Mouse (Mus musculus): ENCODE measurements at regions not wholly inside any gene's neighbourhood (a gene's known extent, or its start where the extent isn't known, plus 50 kb on each side); places are given as distances from the start of the nearest gene placed in this dataset.
A peak's percentile ranks its signal among the peaks of the same experiment; 100 is the strongest.

- Histone ChIP-seq H3K27me3 (0 out of 2 replicates have a peak, but pooled peaks cover 2% of the 10 kb centered on the region), H3K9me3 (no peaks in the 10 kb centered on the region), H3K4me3 (no peak overlapping the region), H3K9ac (no peak overlapping the region), H3K4me2 (replicated peaks) (no peak overlapping the region), H3K27ac (no peak overlapping the region; the same call in 1 of the 2 replicates), H3K4me1 (peaks cover 32% of the 10 kb centered on the region), H3K36me3 (no peaks in the 10 kb centered on the region)
- no peak for ATAC-seq (ENCODE audit: low FRiP score, low read depth)
- 61% methylated on average over 6 of the region's 6 CpGs for WGBS
Measured at GRCm38 (mm10) chr1:91714266-91714665, 87.0 kb upstream of the Twist2 start.

DNA sequence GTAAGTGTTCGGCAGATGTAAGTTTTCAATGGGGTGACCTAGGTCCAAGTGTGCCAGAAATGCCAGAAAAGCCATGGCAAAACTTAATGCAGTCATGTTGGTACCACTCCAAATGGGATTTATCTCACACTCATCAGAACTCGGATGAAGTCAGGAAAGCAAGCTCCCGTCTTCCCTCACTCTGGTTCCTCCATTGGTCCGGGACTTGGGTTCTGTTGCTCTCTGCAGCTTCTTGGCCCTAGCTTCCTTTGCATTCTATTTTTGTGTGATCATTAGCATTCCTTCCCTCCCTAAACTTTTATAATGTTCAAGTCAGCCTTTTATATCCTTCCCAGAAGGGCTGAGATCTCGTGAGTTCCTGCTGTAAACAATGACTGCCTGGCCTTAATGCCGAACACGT lies 85.9 kb upstream of the Twist2 start:
- WGBS = 54% methylated on average over 7 of the region's 7 CpGs
- Histone ChIP-seq H3K27ac (peak overlapping the region; percentile 63; the same call in 1 of the 2 replicates), H3K9me3 (no peaks in the 10 kb centered on the region), H3K9ac (no peak overlapping the region), H3K36me3 (no peaks in the 10 kb centered on the region), H3K4me3 (no peak overlapping the region), H3K4me1 (peaks cover 23% of the 10 kb centered on the region), H3K4me2 (replicated peaks) (no peak overlapping the region), H3K27me3 (0 out of 2 replicates have a peak, but pooled peaks cover 2% of the 10 kb centered on the region)
- no peak for ATAC-seq (ENCODE audit: low FRiP score, low read depth)

DNA sequence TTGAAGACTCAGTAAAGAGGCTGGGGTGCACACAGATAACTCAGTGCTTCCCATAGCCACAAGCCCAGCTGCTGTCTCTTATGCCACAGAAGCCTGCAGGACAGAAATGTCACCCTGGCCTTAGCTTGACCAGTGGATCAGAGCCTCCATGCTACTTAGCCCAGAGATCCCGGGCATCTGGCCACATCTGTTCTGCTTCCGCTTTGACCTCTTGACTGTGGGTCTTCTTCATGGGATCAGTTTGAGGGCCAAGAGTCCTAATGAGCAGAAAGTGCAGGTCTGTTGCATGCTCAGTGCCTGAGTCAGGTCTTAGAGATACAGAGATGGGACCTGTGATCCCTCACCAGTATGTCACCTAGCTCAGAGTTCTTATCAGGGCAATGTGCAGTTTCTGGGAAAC lies 85.5 kb upstream of the Twist2 start:
- ATAC-seq (ENCODE audit: low FRiP score, low read depth) = no peak
- Histone ChIP-seq H3K4me2 (replicated peaks) (no peak overlapping the region), H3K9ac (no peak overlapping the region), H3K36me3 (no peaks in the 10 kb centered on the region), H3K9me3 (no peaks in the 10 kb centered on the region), H3K27me3 (0 out of 2 replicates have a peak, but pooled peaks cover 2% of the 10 kb centered on the region), H3K27ac (peak overlapping the region; percentile 44; the same call in 1 of the 2 replicates), H3K4me3 (no peak overlapping the region), H3K4me1 (peaks cover 23% of the 10 kb centered on the region)
- WGBS = 75% methylated on average over 2 of the region's 2 CpGs

DNA sequence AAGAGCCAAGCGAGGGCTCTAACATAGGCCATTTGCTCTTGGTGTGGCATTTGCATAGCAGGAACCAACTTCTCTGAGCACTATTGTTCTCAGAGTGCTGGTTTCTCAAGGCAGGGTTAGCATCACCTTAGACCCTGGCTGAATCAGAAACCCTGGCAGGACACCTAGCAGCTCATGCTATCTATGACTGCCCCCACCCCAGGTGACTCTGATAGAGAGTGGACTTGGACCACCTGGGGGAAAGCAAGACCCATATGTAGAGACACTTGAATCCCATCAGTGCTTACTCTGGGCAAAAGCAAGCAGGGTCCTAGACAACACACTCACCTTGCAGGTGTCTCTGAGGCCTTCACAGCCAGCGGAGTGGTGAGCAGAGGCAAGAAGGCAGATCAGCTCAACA lies 84.4 kb upstream of the Twist2 start:
- Histone ChIP-seq H3K36me3 (no peaks in the 10 kb centered on the region), H3K27ac (no peak overlapping the region), H3K4me3 (no peak overlapping the region), H3K4me2 (replicated peaks) (no peak overlapping the region), H3K4me1 (peaks cover 23% of the 10 kb centered on the region), H3K9me3 (no peaks in the 10 kb centered on the region), H3K27me3 (0 out of 2 replicates have a peak, but pooled peaks cover 2% of the 10 kb centered on the region), H3K9ac (no peak overlapping the region)
- 95% methylated on average over 2 of the region's 2 CpGs for WGBS
- no peak for ATAC-seq (ENCODE audit: low FRiP score, low read depth)

- no peak overlapping the region for H3K4me2 ChIP-seq (replicated peaks)
- WGBS = 66% methylated on average over 8 of the region's 8 CpGs
- no peaks in the 10 kb centered on the region for H3K36me3 ChIP-seq
- no peak overlapping the region for H3K4me3 ChIP-seq
- no peaks in the 10 kb centered on the region for H3K9me3 ChIP-seq
- H3K27me3 ChIP-seq = 0 out of 2 replicates have a peak, but pooled peaks cover 2% of the 10 kb centered on the region
- no peak overlapping the region for H3K27ac ChIP-seq
- ATAC-seq (ENCODE audit: low FRiP score, low read depth) = no peak
- peaks cover 23% of the 10 kb centered on the region for H3K4me1 ChIP-seq
- no peak overlapping the region for H3K9ac ChIP-seq
Measured at GRCm38 (mm10) chr1:91717961-91718360, 83.3 kb upstream of the Twist2 start.

- H3K4me3 ChIP-seq = no peak overlapping the region
- H3K27ac ChIP-seq = no peak overlapping the region
- peaks cover 33% of the 10 kb centered on the region for H3K4me1 ChIP-seq
- no peaks in the 10 kb centered on the region for H3K36me3 ChIP-seq
- peaks cover 13% of the 10 kb centered on the region; the same call in 1 of the 2 replicates for H3K27me3 ChIP-seq
- no peaks in the 10 kb centered on the region for H3K9me3 ChIP-seq
- no peak overlapping the region for H3K4me2 ChIP-seq (replicated peaks)
- no peak overlapping the region for H3K9ac ChIP-seq
- no peak for ATAC-seq (ENCODE audit: low FRiP score, low read depth)
- 23% methylated on average over 11 of the region's 11 CpGs for WGBS
Measured at GRCm38 (mm10) chr1:91729246-91729645, 72.0 kb upstream of the Twist2 start.

GRCm38 (mm10) chr1:91730281-91730680 lies 71.0 kb upstream of the Twist2 start:
- H3K4me3 ChIP-seq = no peak overlapping the region
- peaks cover 13% of the 10 kb centered on the region; the same call in 1 of the 2 replicates for H3K27me3 ChIP-seq
- H3K9ac ChIP-seq = no peak overlapping the region
- H3K4me1 ChIP-seq = peaks cover 33% of the 10 kb centered on the region
- no peaks in the 10 kb centered on the region for H3K9me3 ChIP-seq
- WGBS = 82% methylated on average over 2 of the region's 2 CpGs
- H3K4me2 ChIP-seq (replicated peaks) = no peak overlapping the region
- ATAC-seq (ENCODE audit: low FRiP score, low read depth) = no peak
- H3K27ac ChIP-seq = no peak overlapping the region
- H3K36me3 ChIP-seq = no peaks in the 10 kb centered on the region

- no peaks in the 10 kb centered on the region for H3K9me3 ChIP-seq
- WGBS = 10% methylated on average over 13 of the region's 13 CpGs
- H3K27me3 ChIP-seq = peaks cover 13% of the 10 kb centered on the region; the same call in 1 of the 2 replicates
- H3K4me1 ChIP-seq = peaks cover 33% of the 10 kb centered on the region
- H3K4me2 ChIP-seq (replicated peaks) = 0 out of 2 replicates have a peak overlapping the region, but pooled peaks have one; percentile 4
- no peak overlapping the region; the same call in 1 of the 2 replicates for H3K9ac ChIP-seq
- H3K36me3 ChIP-seq = no peaks in the 10 kb centered on the region
- H3K4me3 ChIP-seq = no peak overlapping the region
- ATAC-seq (ENCODE audit: low FRiP score, low read depth) = no peak
- no peak overlapping the region for H3K27ac ChIP-seq
Measured at GRCm38 (mm10) chr1:91731703-91732102, 69.6 kb upstream of the Twist2 start.

GRCm38 (mm10) chr1:91732461-91732861 lies 68.8 kb upstream of the Twist2 start:
- 51% methylated on average over 12 of the region's 12 CpGs for WGBS
- H3K27me3 ChIP-seq = peaks cover 13% of the 10 kb centered on the region; the same call in 1 of the 2 replicates
- H3K9ac ChIP-seq = no peak overlapping the region
- H3K4me1 ChIP-seq = peaks cover 33% of the 10 kb centered on the region
- no peak overlapping the region for H3K4me3 ChIP-seq
- H3K36me3 ChIP-seq = no peaks in the 10 kb centered on the region
- no peaks in the 10 kb centered on the region for H3K9me3 ChIP-seq
- peak; percentile 36; the same call in 1 of the 2 replicates for ATAC-seq (ENCODE audit: low FRiP score, low read depth)
- H3K4me2 ChIP-seq (replicated peaks) = peak overlapping the region; percentile 28; the same call in 1 of the 2 replicates
- no peak overlapping the region; the same call in 1 of the 2 replicates for H3K27ac ChIP-seq

GRCm38 (mm10) chr1:91734731-91735130 lies 66.5 kb upstream of the Twist2 start:
- no peak for ATAC-seq (ENCODE audit: low FRiP score, low read depth)
- Histone ChIP-seq H3K36me3 (no peaks in the 10 kb centered on the region), H3K4me3 (no peak overlapping the region), H3K27me3 (peaks cover 7% of the 10 kb centered on the region; the same call in 1 of the 2 replicates), H3K9me3 (no peaks in the 10 kb centered on the region), H3K27ac (no peak overlapping the region), H3K4me1 (peaks cover 33% of the 10 kb centered on the region), H3K9ac (no peak overlapping the region), H3K4me2 (replicated peaks) (no peak overlapping the region)
- 83% methylated on average over 2 of the region's 2 CpGs for WGBS

- no peak for ATAC-seq (ENCODE audit: low FRiP score, low read depth)
- peaks cover 33% of the 10 kb centered on the region for H3K4me1 ChIP-seq
- H3K27me3 ChIP-seq = peaks cover 5% of the 10 kb centered on the region; the same call in 1 of the 2 replicates
- H3K4me3 ChIP-seq = no peak overlapping the region
- no peaks in the 10 kb centered on the region for H3K36me3 ChIP-seq
- no peak overlapping the region for H3K27ac ChIP-seq
- WGBS = 79% methylated on average over 5 of the region's 5 CpGs
- no peak overlapping the region for H3K9ac ChIP-seq
- no peaks in the 10 kb centered on the region for H3K9me3 ChIP-seq
- H3K4me2 ChIP-seq (replicated peaks) = no peak overlapping the region
Measured at GRCm38 (mm10) chr1:91735436-91735835, 65.8 kb upstream of the Twist2 start.

DNA sequence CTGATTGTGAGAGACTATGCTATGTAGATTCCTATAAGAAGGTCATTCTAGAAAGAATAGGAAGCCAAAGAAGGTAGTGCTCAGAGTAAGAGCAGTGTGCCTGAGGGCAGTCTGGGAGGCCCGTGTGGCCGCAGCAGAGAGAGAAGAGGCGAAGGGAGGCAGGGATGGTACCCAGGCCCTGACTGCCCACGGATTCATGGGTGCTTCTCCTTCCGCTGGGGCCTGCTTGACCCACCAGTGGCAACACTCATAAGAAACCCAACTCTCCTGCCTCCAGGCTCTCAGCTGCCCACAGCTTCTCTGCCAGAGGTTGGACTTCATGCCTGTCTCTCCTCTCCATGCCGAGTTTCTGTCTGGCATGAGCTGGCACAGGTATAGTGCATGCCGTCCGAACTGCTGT lies 60.6 kb upstream of the Twist2 start:
- peaks cover 7% of the 10 kb centered on the region; the same call in 1 of the 2 replicates for H3K4me1 ChIP-seq
- no peaks in the 10 kb centered on the region for H3K36me3 ChIP-seq
- no peak overlapping the region for H3K27ac ChIP-seq
- H3K9me3 ChIP-seq = no peaks in the 10 kb centered on the region
- peaks cover 3% of the 10 kb centered on the region; the same call in 1 of the 2 replicates for H3K27me3 ChIP-seq
- 84% methylated on average over 8 of the region's 8 CpGs for WGBS
- H3K4me3 ChIP-seq = no peak overlapping the region
- no peak overlapping the region for H3K4me2 ChIP-seq (replicated peaks)
- no peak overlapping the region for H3K9ac ChIP-seq
- no peak for ATAC-seq (ENCODE audit: low FRiP score, low read depth)

DNA sequence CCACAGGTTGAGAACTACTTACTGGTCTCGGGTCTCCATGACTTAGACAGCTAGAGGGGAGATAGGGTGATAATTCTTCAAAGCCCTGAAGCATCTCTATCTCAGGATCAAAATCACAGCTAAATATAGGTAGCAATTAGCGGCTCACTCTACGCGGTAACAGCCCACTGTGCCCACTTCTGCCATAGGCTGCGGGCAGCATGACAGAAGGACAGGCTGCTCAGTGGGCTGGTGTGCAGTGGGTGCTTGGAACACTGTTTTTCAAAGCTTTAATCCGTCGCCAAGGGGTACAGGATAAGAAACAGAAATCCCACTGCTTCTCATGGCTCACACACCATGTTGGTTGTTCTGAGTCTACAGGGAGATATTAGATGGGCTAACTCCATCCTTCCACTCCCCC lies 59.2 kb upstream of the Twist2 start:
- WGBS = 93% methylated on average over 7 of the region's 7 CpGs
- no peaks in the 10 kb centered on the region for H3K36me3 ChIP-seq

More for the DNA sequence above, 59.2 kb upstream of the Twist2 start:
- Histone ChIP-seq H3K27me3 (peaks cover 3% of the 10 kb centered on the region; the same call in 1 of the 2 replicates), H3K4me2 (replicated peaks) (no peak overlapping the region), H3K4me1 (peaks cover 7% of the 10 kb centered on the region; the same call in 1 of the 2 replicates), H3K9me3 (no peaks in the 10 kb centered on the region), H3K4me3 (no peak overlapping the region), H3K27ac (no peak overlapping the region), H3K9ac (no peak overlapping the region)
- ATAC-seq (ENCODE audit: low FRiP score, low read depth) = no peak

Measured in limb, embryonic 13.5 days (tissue).